Mouse (Mus musculus) gastrocnemius, postnatal 36 days (tissue): Measurements from ENCODE around the gene Whrn. TPM values are rescaled to one million over a fixed set of nuclear protein-coding genes. Genes with fewer than 3 reads are reported as not detected.

Source experiments
- DNase-seq, 2 experiments: peaks; one replicate each; pipeline ENCODE4 v3.0.0; 2022
- intact Hi-C: fragments of 180-260 bp; cut with DNase I; formaldehyde crosslinking; loops from one replicate; pipeline ENCODE4 v1.15.1; 2025
- total RNA-seq, 2 experiments: library from RNA; stranded (reverse); gene quantifications; 2 replicates each; pipeline ENCODE4 v1.2.3; 2021

Gene Whrn
- total RNA-seq, 2 experiments from 2014 or later: 2.2 to 2.5 TPM

- peak; percentile 87 to 93 for DNase-seq
- intact Hi-C loops: loop anchor here (10.0 kb wide), 2 partner anchors 274 to 634 kb away; partner anchors contain the start of gene Tnc
These were observed 85.2 kb downstream of the Whrn start for GRCm38 (mm10) chr4:63410583-63410934.

GRCm38 (mm10) chr4:63409908-63410582, 85.7 kb downstream of the Whrn start:
- peak; percentile 68 to 77 for DNase-seq
- intact Hi-C loops: loop anchor here (10.0 kb wide), 2 partner anchors 275 to 635 kb away; partner anchors contain the start of gene Tnc

GRCm38 (mm10) chr4:63409317-63409907, 86.4 kb downstream of the Whrn start:
- no peak for DNase-seq
- intact Hi-C loops: no loop called here

- no peak for DNase-seq
- intact Hi-C loops: loop anchor here (1.0 kb wide), 1 partner anchor 40 kb away; no protein-coding TSS in a partner anchor
These were observed 87.1 kb downstream of the Whrn start for GRCm38 (mm10) chr4:63408649-63409048.

GRCm38 (mm10) chr4:63408247-63408646, 87.5 kb downstream of the Whrn start:
- intact Hi-C loops: loop anchor here (1.0 kb wide), 1 partner anchor 40 kb away; no protein-coding TSS in a partner anchor
- no peak for DNase-seq

- DNase-seq: no peak
- intact Hi-C loops: no loop called here
These were observed 90.1 kb downstream of the Whrn start for GRCm38 (mm10) chr4:63405683-63406082.

- DNase-seq: no peak
- intact Hi-C loops: no loop called here
These were observed 90.7 kb downstream of the Whrn start for GRCm38 (mm10) chr4:63405051-63405450.

- no peak for DNase-seq
- intact Hi-C loops: no loop called here
These were observed 91.6 kb downstream of the Whrn start for GRCm38 (mm10) chr4:63404205-63404604.

- intact Hi-C loops: no loop called here
- peak; percentile 88 to 91 for DNase-seq
These were observed 92.5 kb downstream of the Whrn start, which contains the start of gene Akna for GRCm38 (mm10) chr4:63403040-63403959. Gene Akna, minus strand, starts transcription at chr4:63403354.

- no peak for DNase-seq
- intact Hi-C loops: no loop called here
These were observed 93.2 kb downstream of the Whrn start for GRCm38 (mm10) chr4:63402558-63402957.

- intact Hi-C loops: no loop called here
- no peak for DNase-seq
These were observed 93.7 kb downstream of the Whrn start for GRCm38 (mm10) chr4:63402056-63402455.

GRCm38 (mm10) chr4:63401620-63402019, 94.2 kb downstream of the Whrn start:
- DNase-seq: no peak
- intact Hi-C loops: no loop called here

- intact Hi-C loops: no loop called here
These were observed 95.1 kb downstream of the Whrn start for GRCm38 (mm10) chr4:63400541-63401306.

GRCm38 (mm10) chr4:63399691-63400270, 96.0 kb downstream of the Whrn start:
- intact Hi-C loops: no loop called here
- no peak for DNase-seq

More at GRCm38 (mm10) chr4:63400541-63401306, 95.1 kb downstream of the Whrn start:
- DNase-seq: no peak

- intact Hi-C loops: no loop called here
- DNase-seq: peak; percentile 45 to 46
These were observed 96.8 kb downstream of the Whrn start for GRCm38 (mm10) chr4:63398854-63399609.

- intact Hi-C loops: no loop called here
- DNase-seq: no peak
These were observed 97.7 kb downstream of the Whrn start for GRCm38 (mm10) chr4:63397981-63398537.

GRCm38 (mm10) chr4:63391322-63391721, 104.5 kb downstream of the Whrn start:
- DNase-seq: no peak
- intact Hi-C loops: no loop called here

- DNase-seq: no peak
- intact Hi-C loops: no loop called here
These were observed 105.8 kb downstream of the Whrn start for GRCm38 (mm10) chr4:63389887-63390528.
